Mouse (Mus musculus) layer of hippocampus, adult 11-12 months (tissue): Measurements from ENCODE around the gene Ankrd12.

ENCODE experiments used
- DNase-seq: peaks from one replicate; pipeline ENCODE4 v3.0.0; 2022; ENCODE audit warnings: low spot score

Gene Ankrd12

DNA sequence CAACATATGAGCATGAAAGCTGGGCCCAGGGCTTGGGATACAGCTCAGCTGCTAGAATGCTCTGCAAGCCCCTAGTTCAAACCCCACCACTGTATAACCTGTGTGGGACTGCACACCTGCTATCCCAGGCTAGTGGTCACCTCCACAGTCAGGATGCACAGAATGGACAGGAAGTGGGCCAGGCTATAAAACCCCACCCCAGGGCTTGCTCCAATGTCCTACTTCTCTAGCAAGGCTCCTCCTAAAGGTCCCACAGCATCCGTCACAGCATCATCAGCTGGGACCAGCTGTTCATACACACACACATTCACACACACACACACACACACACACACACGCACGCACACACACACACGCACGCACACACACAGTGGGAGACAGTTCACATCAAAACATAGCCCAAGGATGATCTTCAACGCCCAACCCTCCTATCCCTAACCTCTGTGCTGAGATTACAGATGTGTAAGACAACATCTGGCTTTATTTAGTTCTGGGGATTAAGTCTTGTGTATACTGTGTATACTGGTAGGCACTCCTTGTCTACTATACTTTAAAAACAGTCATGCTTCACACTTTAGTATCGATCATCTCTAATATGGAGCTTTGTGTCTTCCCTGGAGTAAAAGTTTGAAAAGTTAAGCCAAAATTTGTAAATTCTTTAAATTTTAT lies 146.6 kb downstream of the Ankrd12 start:
- no peak for DNase-seq

DNA sequence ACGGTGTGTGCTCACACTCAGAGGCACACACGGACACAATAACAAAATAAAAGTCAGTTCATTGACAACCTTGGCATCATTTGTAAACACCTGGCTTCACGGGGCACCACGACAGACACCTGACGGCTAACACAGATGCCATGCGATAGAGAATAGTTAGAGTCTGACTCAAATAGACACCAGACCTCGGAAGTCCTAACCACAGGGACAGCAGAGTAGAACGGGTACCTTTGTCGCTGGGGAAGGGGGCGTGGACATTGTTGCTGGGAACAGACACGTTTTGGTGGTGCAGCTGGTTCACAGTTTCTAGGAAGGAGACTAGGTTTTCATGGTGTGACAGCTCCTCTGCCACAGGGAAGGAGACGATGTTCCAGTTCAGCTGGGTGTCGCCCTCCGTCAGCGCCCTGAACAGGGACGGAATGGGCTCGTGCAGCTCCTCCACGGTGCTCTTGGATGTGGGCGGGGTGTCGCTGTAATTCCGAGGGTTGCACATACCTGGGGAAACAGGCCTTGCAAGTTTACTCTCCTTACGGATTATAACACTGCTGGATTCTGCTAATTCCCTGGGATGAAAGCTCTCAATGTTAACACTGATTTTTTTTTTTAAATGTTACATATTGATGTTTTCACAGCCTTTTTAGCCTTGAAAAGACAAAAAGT lies 147.4 kb downstream of the Ankrd12 start:
- DNase-seq = no peak

DNA sequence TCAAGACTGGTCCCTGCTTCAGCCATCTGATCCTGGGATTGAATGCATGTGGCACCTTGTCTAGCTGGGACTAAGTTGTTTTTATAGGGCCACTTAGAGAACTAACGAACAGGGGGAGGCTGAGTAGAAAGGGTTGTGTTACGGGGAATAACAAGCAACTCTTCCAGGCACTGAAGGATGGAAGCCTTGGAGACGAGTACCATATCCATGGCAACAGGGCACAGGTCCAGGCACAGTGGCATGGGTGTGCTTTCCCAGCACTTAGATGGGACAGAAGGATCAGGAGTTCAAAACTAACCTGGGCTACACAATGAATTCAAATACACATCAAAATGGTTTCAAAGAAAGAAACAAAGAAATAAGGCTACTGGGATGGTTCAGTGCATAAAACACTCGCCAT lies 149.8 kb downstream of the Ankrd12 start:
- DNase-seq = peak; percentile 46

DNA sequence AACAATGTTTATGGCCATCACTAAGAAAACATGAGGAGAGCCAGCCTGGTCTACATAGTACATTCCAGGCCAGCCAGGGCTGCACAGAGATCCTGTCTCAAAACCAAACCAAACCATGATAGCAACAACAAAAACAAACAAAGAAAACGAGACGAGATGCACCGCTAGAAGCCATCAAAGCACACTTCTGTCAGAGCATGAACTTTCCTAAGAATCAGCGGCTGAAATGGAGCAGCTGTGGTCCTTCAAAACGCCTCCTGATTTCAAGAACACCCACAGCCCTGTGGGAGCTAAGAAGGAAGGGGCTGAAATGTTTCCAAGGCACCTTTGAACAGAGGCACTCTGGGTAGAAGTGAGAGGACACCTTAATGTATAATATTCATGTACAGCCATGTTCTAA lies 152.7 kb downstream of the Ankrd12 start:
- no peak for DNase-seq

DNA sequence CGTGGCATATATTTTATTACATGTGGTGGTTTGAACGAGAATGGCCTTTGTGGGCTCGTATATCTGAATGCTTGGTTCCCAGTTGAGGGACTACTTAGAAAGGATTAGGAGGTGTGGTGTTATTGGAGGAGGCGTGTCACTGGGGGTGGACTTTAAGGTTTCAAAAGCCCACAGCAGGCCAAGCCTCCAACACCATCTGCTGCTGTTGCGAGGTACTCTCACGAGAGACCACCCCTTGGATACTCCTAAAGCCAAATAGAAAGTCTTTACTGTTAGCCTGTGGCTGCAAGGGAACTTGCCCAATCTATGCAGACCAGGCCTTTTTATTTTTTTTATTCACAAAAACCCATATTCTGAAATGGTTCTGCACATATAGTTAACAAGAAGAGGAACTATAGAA lies 154.9 kb downstream of the Ankrd12 start:
- no peak for DNase-seq

DNA sequence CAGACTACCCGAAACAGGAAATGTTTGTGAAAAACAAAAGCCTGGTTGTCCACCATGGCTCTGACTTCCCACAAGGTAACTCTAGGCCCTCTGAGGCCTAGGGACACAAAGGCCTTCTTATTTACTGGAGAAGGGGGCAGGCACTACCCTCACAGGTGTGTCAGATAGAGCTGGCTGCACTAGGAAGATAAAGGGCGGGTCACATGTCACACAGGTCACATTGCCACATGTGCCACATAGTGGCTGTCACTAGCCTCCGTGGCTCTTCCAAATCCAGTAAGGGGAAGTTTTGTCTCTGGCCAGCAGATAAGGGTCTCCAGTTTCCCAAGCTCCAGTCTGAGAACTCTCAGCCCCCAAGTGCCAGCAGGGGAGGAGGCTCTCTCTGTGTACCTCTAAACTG lies 157.7 kb downstream of the Ankrd12 start:
- DNase-seq = no peak

DNA sequence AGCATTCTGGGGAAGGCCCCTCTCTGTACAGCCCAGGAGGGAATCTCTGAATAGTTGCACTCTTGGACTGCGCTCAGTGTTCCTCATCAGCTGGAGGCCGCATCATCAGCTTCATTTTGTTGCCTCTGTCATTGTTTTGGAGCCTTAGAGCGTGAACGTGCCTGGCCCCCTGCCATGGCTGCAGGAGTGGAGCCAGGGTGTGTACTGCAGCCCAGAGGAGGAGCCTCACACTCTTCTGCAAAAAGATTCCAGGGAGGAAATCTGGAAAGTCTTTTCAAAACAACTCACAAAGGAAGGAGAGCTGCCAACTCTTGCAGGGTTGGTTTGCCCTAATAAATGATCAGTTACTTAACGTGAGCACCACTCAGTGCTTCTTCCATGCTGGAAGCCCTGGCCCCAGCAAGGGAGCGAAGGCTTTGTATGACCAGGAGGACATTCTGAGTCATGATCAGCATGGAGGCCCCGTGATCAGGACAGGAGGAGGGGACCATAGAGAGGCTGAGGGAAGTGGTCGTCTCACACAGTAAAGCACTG lies 160.7 kb downstream of the Ankrd12 start:
- DNase-seq = peak; percentile 82
